Mouse (Mus musculus): Measurements from ENCODE around the gene Rprd1b. TPM values are rescaled to one million over a fixed set of nuclear protein-coding genes. Genes with fewer than 3 reads are reported as not detected.

Gene Rprd1b
- total and polyA plus RNA-seq, 2 experiments from 2014 or later = 13.5 to 24.5 TPM

GRCm38 (mm10) chr2:158039662-158040061 is 11.4 kb downstream of the Rprd1b start:
- Histone ChIP-seq H3K27me3 (ENCODE audit: control insufficient read depth, insufficient read depth, low read length) (no peaks in the 10 kb centered on the region), H3K9ac (replicated peaks; ENCODE audit: low read depth, low read length) (no peak overlapping the region), H3K4me1 (ENCODE audit: control insufficient read depth, insufficient read depth) (peaks cover 5% of the 10 kb centered on the region), H3K27ac (ENCODE audit: low read depth) (no peak overlapping the region), H3K9me3 (replicated peaks; ENCODE audit: control insufficient read depth, low read length) (no peaks in the 10 kb centered on the region), H3K4me2 (ENCODE audit: low read depth, low read length) (no peak overlapping the region), H3K4me3 (ENCODE audit: low read depth, low read length) (no peak overlapping the region), H3K36me3 (replicated peaks; ENCODE audit: control insufficient read depth, insufficient read depth, low read length) (peaks cover 35% of the 10 kb centered on the region)
- DNase-seq (ENCODE audit: low spot score) (no peak), ATAC-seq (ENCODE audit: insufficient read depth, low read depth) (no peak)
- whole genome bisulfite sequencing = 65% methylated on average over 1 of the region's 1 CpGs
- TF ChIP-seq EP300 (IDR thresholded peaks at IDR 0.05; ENCODE audit: low read depth) = no peak
- no peak for TF ChIP-seq CTCF (IDR thresholded peaks at IDR 0.05; ENCODE audit: low read depth)

- DNase-seq (ENCODE audit: low spot score) (no peak), ATAC-seq (ENCODE audit: insufficient read depth, low read depth) (no peak)
- Histone ChIP-seq H3K4me2 (ENCODE audit: low read depth, low read length) (no peak overlapping the region), H3K4me3 (ENCODE audit: low read depth, low read length) (no peak overlapping the region), H3K4me1 (ENCODE audit: control insufficient read depth, insufficient read depth) (peaks cover 5% of the 10 kb centered on the region), H3K27ac (ENCODE audit: low read depth) (no peak overlapping the region), H3K27me3 (ENCODE audit: control insufficient read depth, insufficient read depth, low read length) (no peaks in the 10 kb centered on the region), H3K9me3 (replicated peaks; ENCODE audit: control insufficient read depth, low read length) (no peaks in the 10 kb centered on the region), H3K9ac (replicated peaks; ENCODE audit: low read depth, low read length) (no peak overlapping the region), H3K36me3 (replicated peaks; ENCODE audit: control insufficient read depth, insufficient read depth, low read length) (peaks cover 42% of the 10 kb centered on the region)
- no peak for TF ChIP-seq CTCF (IDR thresholded peaks at IDR 0.05; ENCODE audit: low read depth)
- TF ChIP-seq EP300 (IDR thresholded peaks at IDR 0.05; ENCODE audit: low read depth) = no peak
- WGBS = 76% methylated on average over 2 of the region's 2 CpGs
Observed at GRCm38 (mm10) chr2:158040396-158040795, 12.1 kb downstream of the Rprd1b start.

GRCm38 (mm10) chr2:158043504-158043903 is 15.2 kb downstream of the Rprd1b start:
- Histone ChIP-seq H3K4me1 (ENCODE audit: control insufficient read depth, insufficient read depth) (no peaks in the 10 kb centered on the region), H3K36me3 (replicated peaks; ENCODE audit: control insufficient read depth, insufficient read depth, low read length) (peaks cover 39% of the 10 kb centered on the region), H3K27me3 (ENCODE audit: control insufficient read depth, insufficient read depth, low read length) (no peaks in the 10 kb centered on the region), H3K27ac (ENCODE audit: low read depth) (no peak overlapping the region), H3K4me3 (ENCODE audit: low read depth, low read length) (no peak overlapping the region), H3K9ac (replicated peaks; ENCODE audit: low read depth, low read length) (no peak overlapping the region), H3K4me2 (ENCODE audit: low read depth, low read length) (no peak overlapping the region), H3K9me3 (replicated peaks; ENCODE audit: control insufficient read depth, low read length) (no peaks in the 10 kb centered on the region)
- 91% methylated on average over 8 of the region's 8 CpGs for WGBS
- no peak for DNase-seq (ENCODE audit: low spot score)
- ATAC-seq (ENCODE audit: insufficient read depth, low read depth) = no peak
- TF ChIP-seq CTCF (IDR thresholded peaks at IDR 0.05; ENCODE audit: low read depth) = no peak

GRCm38 (mm10) chr2:158046186-158046585 is 17.9 kb downstream of the Rprd1b start:
- H3K4me1 ChIP-seq (ENCODE audit: control insufficient read depth, insufficient read depth) = no peaks in the 10 kb centered on the region
- WGBS = 75% methylated on average over 4 of the region's 4 CpGs
- DNase-seq (ENCODE audit: low spot score) = no peak
- TF ChIP-seq CTCF (IDR thresholded peaks at IDR 0.05; ENCODE audit: low read depth) (no peak), EP300 (IDR thresholded peaks at IDR 0.05; ENCODE audit: low read depth) (no peak)
- no peaks in the 10 kb centered on the region for H3K9me3 ChIP-seq (replicated peaks; ENCODE audit: control insufficient read depth, low read length)
- no peak overlapping the region for H3K9ac ChIP-seq (replicated peaks; ENCODE audit: low read depth, low read length)
- no peak for ATAC-seq (ENCODE audit: insufficient read depth, low read depth)
- H3K36me3 ChIP-seq (replicated peaks; ENCODE audit: control insufficient read depth, insufficient read depth, low read length) = peaks cover 49% of the 10 kb centered on the region
- H3K4me2 ChIP-seq (ENCODE audit: low read depth, low read length) = no peak overlapping the region
- no peak overlapping the region for H3K4me3 ChIP-seq (ENCODE audit: low read depth, low read length)
- H3K27me3 ChIP-seq (ENCODE audit: control insufficient read depth, insufficient read depth, low read length) = no peaks in the 10 kb centered on the region
- H3K27ac ChIP-seq (ENCODE audit: low read depth) = no peak overlapping the region

- H3K4me2 ChIP-seq (ENCODE audit: low read depth, low read length) = no peak overlapping the region
- H3K9me3 ChIP-seq (replicated peaks; ENCODE audit: control insufficient read depth, low read length) = no peaks in the 10 kb centered on the region
- H3K4me1 ChIP-seq (ENCODE audit: control insufficient read depth, insufficient read depth) = no peaks in the 10 kb centered on the region
- no peak overlapping the region for H3K9ac ChIP-seq (replicated peaks; ENCODE audit: low read depth, low read length)
- TF ChIP-seq CTCF (IDR thresholded peaks at IDR 0.05; ENCODE audit: low read depth) (peak; percentile 75), EP300 (IDR thresholded peaks at IDR 0.05; ENCODE audit: low read depth) (no peak)
- no peaks in the 10 kb centered on the region for H3K27me3 ChIP-seq (ENCODE audit: control insufficient read depth, insufficient read depth, low read length)
- 41% methylated on average over 3 of the region's 3 CpGs for WGBS
- H3K27ac ChIP-seq (ENCODE audit: low read depth) = no peak overlapping the region
- DNase-seq (ENCODE audit: low spot score) (peak; percentile 49), ATAC-seq (ENCODE audit: insufficient read depth, low read depth) (no peak)
- no peak overlapping the region for H3K4me3 ChIP-seq (ENCODE audit: low read depth, low read length)
- H3K36me3 ChIP-seq (replicated peaks; ENCODE audit: control insufficient read depth, insufficient read depth, low read length) = peaks cover 56% of the 10 kb centered on the region
Observed at GRCm38 (mm10) chr2:158047903-158048302, 19.6 kb downstream of the Rprd1b start.

- WGBS = 95% methylated on average over 1 of the region's 1 CpGs
- no peak overlapping the region for H3K27ac ChIP-seq (ENCODE audit: low read depth)
- DNase-seq (ENCODE audit: low spot score) = no peak
- H3K27me3 ChIP-seq (ENCODE audit: control insufficient read depth, insufficient read depth, low read length) = no peaks in the 10 kb centered on the region
- no peak overlapping the region for H3K4me2 ChIP-seq (ENCODE audit: low read depth, low read length)
- TF ChIP-seq EP300 (IDR thresholded peaks at IDR 0.05; ENCODE audit: low read depth) (no peak), CTCF (IDR thresholded peaks at IDR 0.05; ENCODE audit: low read depth) (no peak)
- H3K4me3 ChIP-seq (ENCODE audit: low read depth, low read length) = no peak overlapping the region
- H3K9me3 ChIP-seq (replicated peaks; ENCODE audit: control insufficient read depth, low read length) = no peaks in the 10 kb centered on the region
- ATAC-seq (ENCODE audit: insufficient read depth, low read depth) = no peak
- peaks cover 48% of the 10 kb centered on the region for H3K36me3 ChIP-seq (replicated peaks; ENCODE audit: control insufficient read depth, insufficient read depth, low read length)
- no peak overlapping the region for H3K9ac ChIP-seq (replicated peaks; ENCODE audit: low read depth, low read length)
- no peaks in the 10 kb centered on the region for H3K4me1 ChIP-seq (ENCODE audit: control insufficient read depth, insufficient read depth)
Observed at GRCm38 (mm10) chr2:158048718-158049117, 20.4 kb downstream of the Rprd1b start.
